Mouse (Mus musculus) lung, adult 2 months (tissue): ENCODE results near the gene Ppfia2.

Experiments
- CTCF ChIP-seq: fragments of 200-500 bp; IDR thresholded peaks from 2 replicates; pipeline ENCODE4 v1.5.1; 2011; ENCODE audit warnings: mild to moderate bottlenecking, low read length, control low read depth; ENCODE audit not compliant: insufficient read depth
- POLR2A ChIP-seq: fragments of 200-500 bp; IDR thresholded peaks from 2 replicates; pipeline ENCODE4 v1.6.1; 2011; ENCODE audit warnings: low read depth, mild to moderate bottlenecking, control low read depth, low read length, borderline replicate concordance; ENCODE audit errors: extremely low read depth

DNA sequence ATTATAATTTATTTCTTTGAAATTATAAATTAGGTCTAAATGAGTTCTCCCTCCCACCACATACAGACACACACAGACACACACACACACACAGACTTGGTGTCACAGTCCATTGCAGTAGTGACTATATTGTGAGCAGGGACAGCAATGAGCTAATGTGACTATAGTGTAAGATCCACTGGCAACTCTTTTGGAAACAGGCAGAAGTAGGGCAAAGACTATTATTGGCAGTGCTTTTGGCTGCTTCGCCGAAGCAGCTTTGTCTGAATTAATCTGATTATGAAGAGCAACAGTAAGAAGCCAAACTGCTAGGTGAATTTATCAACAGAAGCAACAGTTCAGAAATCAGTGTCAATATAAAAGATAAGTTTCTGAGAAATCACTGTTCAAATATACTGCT is 249.8 kb downstream of the Ppfia2 start:
- TF ChIP-seq POLR2A (no peak), CTCF (no peak)
